Mouse (Mus musculus): Measurements from ENCODE around the gene Dock9.
"Not testable (repeated sequence)": the region's sequence is repeated elsewhere in the genome, so short reads cannot be mapped to it uniquely, and the experiment has no call there.

Gene Dock9

DNA sequence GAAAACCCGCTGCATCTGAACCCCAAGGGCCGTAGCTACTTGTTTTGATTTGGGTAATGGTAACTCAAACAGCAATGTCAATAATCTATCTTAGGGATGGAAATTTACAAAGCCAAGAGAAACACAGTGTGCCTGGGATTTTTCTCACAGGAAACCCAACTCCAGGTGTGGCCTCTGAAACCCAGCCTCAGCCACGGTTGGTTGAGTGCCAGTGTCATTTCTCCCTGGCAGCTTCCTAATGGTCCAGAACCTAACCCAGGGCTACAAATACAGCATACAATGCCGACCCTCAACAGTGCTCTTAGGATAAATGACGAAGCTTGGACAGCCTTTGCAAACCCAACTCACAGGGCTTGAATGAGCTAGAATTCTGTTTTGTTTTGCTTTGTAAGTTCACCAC is 92.0 kb downstream of the Dock9 start:
- DNase-seq (ENCODE audit: low read depth, low spot score), result no peak

DNA sequence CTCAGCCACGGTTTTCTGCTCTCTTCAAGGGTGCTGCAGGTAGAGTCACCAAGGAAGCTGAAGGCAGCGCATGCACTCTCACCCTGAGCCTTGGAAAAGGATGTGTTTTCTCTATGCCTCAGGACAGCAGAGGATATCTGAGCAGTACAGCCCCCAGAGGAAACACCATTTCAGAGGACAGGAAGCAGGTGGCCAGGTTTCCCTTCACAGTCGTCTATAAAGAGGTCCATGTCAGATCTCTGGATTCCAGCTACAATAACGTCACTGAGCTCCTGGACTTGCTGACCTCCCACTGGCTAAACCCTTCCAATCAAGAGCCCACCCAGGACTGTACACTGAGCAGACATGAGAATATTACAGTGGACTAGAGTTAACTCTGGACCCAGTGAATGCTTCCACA is 95.1 kb downstream of the Dock9 start:
- DNase-seq (ENCODE audit: low read depth, low spot score), result peak; percentile 36

DNA sequence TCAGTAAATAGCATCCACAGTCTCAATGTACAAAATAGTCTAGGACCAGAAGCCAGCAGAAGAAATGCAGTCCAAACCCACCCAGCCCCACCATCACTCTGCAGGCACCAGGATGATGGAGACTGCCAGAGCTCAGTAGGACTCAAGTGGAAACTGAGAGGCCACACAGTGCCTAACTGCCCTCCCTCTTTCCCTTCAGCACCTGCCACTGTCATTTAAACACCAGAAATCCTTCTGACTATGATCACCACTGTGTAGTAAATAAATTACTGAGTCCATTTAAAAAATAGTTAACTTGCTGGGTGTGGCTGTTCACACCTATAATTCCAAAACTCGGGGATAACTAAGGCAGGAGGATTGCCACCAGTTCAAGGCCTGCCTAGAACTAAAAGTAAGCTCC is 97.6 kb downstream of the Dock9 start:
- DNase-seq (ENCODE audit: low read depth, low spot score), result no peak

DNA sequence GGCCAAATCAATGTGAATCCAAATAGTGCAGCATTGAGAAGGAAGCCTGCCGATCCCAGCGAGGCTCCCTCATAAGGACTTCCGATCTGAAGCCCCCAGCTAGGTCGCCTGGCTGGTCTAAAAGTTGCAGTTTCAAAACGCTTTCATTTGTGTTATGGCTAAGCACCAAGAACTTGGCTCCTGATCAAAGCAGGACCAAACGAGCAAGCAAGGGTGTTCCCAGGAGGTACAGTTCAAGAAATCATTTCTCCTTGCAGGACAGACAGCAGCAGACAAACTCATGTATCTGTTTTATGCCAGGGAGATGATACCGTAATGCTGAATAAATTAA is 99.1 kb downstream of the Dock9 start:
- no peak for DNase-seq (ENCODE audit: low read depth, low spot score)

DNA sequence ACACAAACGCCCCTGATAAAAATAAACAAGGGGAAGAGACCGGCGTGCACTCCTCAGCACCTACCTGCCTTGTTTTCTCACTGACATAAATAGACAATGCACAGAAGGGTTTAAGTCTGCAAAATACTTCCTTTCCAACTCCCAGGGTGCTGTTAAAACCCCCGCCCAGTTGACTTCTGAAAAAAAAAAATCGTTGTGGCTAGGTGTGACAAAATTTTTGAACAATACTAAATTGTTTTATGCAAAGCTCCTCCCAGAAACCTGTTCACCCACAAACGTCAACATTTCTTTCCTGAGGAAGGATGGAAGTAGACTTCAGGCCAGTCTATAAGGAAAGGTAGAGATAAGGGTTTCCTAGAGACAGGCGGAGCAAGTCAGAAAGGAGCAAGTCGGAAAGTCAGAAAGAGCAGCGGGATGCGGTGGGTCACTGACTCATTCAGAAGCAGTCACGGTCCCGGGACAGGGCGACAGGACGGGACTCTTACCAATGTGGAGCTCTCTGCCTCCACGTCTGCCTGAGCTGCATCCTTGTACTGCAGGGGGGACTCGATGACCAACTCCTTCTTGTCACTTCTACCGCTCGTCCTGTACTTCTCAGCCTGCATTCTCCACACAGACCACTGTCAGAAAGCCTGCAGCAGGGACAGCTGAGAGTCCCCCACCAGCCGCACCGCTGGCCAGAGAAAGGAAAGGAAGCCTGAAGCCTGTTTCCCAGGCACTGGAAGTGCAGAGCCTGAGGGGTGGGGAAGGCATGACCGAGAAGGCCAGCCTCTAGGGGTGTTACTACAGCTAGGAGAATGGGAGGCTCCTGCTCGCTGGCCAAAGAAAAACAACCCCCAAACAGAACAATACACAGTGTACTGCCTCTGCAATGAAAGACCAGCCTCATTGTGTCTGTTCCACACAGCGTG is 99.7 kb downstream of the Dock9 start:
- no peak for DNase-seq (ENCODE audit: low read depth, low spot score)

DNA sequence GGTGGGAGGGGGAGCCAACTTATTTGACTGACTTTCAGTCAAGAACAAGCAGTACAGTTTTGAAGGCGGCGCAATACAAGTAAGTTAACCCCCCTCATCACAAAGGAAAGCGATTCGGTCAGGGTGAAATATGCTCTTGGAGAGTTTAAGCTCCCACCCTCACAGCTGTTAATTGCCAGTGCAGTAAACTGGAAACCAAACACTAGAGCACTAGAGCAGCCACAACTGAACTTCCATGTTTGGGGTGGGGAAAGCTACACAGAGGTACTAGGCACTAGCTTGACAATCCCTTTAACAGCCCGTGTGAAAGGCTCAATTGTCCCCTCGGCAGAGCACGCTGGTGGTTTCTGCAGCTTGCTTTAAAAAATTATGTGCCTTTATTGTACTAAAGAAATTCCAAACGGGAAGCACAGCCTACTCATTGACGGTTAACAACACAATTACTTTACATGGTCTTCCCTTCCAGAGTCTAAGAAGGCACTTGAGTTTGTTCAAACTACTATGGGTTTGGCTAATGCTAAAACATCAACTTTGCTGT is 100.4 kb downstream of the Dock9 start:
- DNase-seq (ENCODE audit: low read depth, low spot score), result peak; percentile 53

DNA sequence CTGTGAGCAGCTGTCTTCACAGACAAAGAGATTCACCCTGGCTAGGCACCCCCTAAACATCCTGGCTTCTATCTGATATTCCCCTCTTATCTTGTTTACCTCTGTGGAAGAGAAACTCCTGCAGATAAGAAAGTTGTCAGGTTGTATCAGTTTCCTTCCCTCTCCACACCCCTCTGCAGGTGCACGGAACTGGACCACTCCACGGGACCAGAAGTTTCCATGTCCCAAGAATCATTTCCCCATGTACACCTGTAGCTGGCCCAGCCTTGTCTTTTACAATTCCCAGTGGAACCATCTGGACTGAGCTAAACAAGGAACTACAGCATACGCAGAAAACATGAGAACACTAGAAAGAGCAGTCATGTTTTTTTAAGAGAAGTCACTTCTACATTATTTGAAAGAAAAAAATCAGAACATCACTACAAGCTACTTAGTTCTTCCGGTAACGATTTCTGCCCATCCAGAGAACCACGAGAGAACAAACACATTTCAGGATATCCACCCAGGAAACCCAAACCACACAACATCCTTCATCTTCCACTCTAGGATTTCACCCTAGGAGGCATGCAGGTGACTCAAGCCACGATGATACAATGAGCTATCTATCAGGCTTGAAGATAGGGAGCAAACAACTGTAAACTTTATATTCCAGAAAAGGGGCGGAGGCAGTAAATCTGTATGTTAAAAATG is 101.1 kb downstream of the Dock9 start:
- peak; percentile 45 for DNase-seq (ENCODE audit: low read depth, low spot score)

DNA sequence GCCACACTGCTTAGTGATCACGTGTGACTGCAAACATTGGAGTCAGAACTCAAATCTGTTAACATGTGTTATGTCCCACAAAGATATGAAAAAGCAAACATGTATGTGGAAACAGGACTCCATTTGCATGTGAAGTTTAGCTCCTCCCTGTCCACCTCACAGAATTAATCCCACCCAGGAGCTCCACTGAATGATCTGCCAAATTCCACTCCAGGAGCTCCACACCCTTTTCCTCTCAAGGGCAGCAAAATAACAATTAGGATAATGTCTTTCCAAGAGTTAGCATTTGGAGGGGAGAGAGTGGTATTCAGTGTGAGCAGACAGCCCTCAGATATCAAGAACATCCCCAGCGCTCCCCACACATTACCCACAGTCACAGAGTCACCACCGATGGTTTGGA is 102.9 kb downstream of the Dock9 start:
- no peak for DNase-seq (ENCODE audit: low read depth, low spot score)

DNA sequence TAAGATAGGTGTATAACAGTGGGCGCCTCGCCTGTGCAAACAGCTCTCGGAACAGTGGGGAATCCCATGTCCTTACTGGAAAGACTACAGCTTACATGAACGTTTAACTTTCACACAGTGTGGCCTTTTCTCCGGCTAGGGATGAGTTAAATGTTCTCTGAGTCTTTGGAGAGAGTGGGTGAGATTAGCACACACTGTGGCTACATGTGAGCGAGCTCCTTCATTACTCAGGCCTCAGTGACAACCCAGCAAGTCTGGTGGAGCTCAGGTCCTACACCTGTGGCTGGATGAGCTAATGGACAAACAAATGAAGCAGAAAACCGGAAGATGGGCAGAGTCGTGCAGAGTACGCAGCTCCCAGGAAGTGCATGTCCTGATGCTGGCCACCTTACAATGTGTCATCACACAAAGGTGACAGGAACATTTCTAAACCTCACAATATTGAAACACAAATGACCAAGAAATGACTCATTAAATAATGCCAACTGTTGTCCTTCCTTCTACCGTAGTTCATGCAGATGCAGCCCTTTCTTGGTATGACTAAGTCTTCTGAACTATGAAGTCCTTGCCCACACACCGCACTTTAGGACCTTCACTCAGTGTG is 103.5 kb downstream of the Dock9 start:
- DNase-seq (ENCODE audit: low read depth, low spot score), result no peak

DNA sequence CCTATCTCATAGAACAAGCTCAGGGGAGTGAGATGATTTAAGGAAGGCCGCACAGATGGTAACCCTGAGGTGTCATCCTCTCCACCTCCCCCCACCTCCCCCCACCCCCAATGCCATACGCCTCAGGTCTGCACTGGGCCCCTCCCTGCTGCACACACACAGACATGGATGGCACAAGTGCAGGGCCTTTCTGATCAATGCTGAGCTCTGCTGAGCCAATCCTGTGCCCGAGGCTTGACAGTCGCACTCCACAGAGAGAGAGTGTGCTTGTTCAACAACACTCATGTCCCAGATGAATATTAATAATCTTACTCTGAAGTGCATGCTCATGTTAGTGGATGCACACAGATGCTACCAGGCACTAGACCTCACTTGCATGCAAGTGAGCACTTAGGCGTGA is 108.0 kb downstream of the Dock9 start:
- DNase-seq (ENCODE audit: low read depth, low spot score), result not testable (repeated sequence)

DNA sequence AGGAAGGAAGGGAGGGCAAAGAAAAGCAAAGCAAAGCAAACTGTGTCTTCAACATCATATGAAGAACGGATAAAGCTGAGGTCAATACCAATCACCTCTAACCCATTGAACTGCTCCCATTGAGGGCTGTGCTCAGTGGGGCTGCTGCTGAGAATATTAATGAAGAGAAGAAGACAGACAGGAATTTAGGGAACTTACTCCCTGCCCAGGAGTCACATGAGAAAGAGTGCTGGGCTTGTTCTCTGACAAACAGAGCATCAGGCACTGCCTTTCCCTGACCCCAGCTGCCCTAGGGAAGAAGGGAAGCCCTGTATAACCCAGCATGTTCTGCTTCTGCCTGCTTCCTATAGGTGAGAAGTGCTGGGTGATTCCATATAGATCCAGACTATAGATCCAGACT is 109.5 kb downstream of the Dock9 start:
- no peak for DNase-seq (ENCODE audit: low read depth, low spot score)

DNA sequence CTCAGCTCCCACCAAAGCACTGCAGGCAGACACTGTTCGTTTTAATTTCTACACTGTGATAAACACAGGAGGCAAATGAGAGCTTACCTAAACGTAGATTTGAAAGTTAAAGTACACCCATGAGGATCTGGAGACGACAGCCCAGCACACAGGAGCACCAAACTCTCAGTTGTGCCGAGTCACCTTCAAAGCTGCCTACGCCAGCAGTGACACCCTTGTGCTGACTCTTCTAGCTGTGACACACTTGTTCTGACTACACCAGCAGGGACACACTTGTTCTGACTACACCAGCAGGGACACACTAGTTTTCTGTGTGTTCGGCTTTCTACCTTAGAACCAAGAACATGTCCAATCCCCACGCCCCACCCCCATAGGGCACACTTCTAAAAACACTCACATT is 110.4 kb downstream of the Dock9 start:
- DNase-seq (ENCODE audit: low read depth, low spot score), result no peak

DNA sequence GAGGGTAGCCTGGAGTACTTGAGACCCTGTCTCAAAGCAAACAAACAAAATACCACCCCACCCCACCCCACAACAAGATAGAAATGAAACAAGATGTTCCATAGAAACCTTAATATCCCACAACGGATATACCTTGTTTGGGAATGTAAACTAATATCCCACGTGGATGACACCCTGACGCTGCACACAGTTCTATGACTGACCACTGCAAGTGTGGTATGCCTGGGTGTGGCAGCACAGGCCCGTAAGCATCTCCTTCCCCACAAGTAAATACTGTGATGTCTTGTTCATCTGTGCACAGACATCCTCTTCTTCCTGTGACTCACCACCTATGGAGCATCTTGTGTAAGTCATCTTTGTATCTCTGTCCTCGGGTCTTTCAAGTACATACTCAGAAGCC is 118.7 kb downstream of the Dock9 start:
- DNase-seq (ENCODE audit: low read depth, low spot score), result no peak

DNA sequence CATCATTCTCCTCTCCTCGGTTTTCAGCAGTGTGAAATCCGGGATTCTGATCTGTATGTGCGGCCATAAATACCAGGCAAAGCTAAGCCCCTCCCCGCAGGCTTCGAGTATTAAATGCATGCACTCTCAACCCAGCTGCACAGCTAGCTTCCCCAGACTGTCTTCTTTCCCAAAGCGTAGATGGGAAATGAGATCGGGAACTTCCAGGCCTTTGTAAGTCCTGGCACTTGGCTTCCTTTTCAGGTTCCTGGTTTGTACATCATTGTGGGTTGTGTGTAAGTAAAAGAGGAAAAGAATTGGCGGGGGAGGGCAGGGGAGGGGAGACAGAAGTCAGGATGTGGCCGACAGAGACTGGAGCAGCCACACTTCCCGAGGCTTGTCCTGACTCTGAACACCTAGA is 119.2 kb downstream of the Dock9 start:
- no peak for DNase-seq (ENCODE audit: low read depth, low spot score)

DNA sequence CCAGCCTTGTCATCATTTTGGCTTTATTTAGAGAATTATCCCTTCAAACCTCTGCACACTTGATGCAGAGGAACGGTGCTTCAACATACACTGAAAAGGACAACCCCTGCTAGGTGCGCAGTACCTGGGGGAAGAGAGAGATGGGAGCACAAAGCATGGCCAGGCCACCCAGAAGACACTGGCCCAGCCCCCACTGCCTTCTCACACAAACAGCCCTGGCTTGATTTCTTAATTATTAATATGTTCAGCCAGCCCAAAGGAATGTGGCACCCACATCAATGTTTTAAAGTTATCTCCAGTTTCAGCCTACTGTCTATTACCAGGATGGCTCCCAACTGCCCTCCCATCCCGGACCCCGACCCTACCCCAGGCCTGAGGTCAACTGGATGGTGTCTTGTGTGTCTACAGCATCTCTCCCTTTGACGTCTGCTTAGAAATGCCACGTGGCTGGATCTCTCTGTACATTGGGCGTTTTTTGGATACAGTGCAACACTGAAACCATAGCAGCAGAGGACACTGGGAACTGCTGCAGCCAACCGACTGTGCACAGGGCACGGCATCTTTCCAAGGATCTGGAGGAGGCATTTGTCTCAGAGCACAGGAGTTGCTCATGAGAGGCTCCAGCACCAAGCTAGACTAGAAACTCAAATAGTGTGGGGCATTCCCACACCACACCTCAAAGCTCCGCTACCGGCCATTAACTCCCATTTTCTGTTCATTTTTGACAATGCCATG is 120.9 kb downstream of the Dock9 start:
- no peak for DNase-seq (ENCODE audit: low read depth, low spot score)

DNA sequence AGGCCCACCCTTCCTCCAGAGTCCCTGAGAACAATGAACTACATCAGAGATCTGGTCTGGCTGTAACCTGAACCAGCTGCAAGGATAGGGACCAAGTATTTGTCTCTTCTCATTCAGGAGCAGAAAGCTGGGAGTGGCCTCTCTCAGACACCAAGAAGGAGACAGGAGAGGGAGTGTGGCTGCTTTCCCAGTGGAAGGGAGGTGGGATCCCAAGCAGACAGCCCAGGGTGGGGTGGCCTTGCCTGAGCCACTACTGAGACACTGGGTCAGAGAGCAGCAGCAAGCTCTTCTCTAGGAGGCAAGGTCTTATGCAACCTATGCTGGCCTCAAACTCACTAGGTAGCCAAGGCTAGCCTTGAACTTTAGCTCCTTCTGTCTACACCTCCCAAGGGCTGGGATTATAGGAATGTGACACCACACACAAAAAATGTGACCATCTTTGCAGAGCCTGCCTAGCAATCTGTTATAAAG is 121.5 kb downstream of the Dock9 start:
- no peak for DNase-seq (ENCODE audit: low read depth, low spot score)

DNA sequence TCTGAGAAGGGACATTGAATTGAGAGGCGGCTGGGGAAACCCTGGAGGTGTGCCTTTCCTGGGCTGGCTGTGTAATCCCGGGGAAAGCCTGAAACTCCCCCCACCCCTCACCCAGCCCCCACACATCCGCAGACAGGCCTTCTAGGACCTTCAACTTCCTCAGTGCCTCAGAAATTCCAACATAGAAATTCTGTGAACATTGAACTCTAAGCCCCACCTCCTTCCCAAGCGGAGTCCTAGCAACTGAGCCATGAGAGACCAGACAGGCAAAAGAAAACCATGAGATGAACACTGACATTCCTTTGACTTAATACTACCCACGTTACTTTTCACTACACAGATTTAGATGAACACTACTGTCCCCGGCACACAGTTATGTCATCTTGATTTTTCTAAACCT is 122.1 kb downstream of the Dock9 start:
- no peak for DNase-seq (ENCODE audit: low read depth, low spot score)

DNA sequence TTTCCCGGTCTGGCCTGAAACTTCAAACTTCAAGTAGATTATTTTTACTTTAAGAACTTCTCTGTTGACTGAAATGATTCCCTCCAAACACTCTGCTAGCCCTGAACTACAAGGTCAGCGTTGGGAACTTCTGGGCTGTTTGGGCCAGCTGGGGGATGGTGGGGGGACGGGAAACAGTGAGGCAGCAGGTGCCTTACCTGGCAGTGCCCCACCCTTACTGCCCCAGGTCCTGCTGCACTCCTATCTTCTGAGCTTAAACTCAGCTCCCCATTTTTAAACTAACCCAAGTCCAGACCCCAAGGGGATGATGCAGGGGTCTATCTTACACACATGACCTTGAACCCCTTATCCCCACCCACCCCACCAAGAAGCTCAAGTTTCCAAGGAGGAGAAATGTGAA is 122.5 kb downstream of the Dock9 start:
- DNase-seq (ENCODE audit: low read depth, low spot score), result no peak

DNA sequence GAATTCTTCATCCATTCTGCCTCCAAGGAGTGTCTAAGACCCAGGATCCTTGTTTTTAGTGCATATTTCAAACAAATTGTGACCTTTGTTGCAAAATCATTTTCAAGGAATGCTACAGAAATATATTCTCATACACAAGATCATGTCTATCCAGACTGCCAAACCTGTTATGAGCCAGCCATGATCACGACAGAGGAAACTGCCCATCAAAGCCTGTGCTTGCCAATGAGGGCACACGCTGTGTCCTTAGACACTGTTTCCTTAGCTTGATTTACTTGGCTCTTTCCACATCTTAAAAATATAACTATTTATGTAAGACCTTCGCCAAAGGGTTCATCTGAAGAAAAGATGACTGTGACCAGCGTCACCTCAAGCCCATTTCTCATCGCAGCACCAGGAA is 127.6 kb downstream of the Dock9 start:
- no peak for DNase-seq (ENCODE audit: low read depth, low spot score)

DNA sequence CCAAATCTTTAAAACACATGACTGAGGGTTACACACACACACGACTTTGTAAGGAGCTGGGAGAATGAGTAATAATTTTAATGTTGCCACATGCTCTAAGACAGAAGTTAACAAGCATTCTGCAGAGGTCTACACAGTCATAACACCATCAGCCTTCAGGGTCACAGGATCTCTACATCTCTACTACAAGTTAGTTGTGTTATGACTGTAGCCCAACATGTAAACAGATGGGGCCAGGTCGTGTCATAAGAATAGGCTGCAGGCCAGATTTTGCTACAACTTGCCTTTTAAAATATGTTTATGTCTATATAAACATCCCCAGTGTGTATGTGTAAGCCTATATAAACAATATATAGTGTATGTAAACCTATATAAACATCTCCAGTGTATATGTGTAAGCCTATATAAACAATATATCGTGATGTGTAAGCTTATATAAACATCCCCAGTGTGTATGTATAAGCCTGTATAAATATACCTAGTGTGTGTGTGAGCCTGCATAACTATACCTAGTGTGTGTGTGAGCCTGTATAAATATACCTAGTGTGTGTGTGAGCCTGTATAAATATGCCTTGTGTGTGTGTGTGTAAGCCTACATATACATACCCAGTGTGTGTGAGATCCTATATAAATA is 130.9 kb downstream of the Dock9 start:
- DNase-seq (ENCODE audit: low read depth, low spot score), result peak; percentile 28

DNA sequence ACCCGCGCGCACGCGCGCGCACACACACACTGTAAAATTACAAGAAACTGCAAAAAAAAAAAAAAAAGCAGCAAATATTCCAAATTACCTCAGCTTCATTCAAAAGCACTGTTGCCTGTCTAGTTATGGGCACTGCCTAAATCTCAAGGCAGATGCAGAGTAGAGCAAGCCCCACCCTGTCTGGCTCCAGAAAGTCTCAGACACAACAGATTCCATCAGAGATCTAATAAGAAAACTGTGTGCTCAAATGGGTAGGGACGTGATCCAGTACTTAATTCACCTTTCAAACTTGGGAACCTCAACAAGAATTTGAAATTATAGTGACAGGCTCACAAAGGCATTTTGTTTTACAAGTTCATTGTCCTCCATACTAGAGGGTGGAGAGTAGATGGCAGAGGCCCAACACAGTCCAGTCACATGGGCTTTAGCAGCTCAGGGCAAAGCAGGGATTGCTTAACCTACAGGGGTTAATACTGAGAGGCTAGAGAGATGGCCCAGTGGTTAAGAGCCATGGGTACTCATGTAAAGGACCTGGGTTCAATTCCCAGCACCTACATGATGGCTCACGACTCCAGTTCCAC is 131.9 kb downstream of the Dock9 start:
- DNase-seq (ENCODE audit: low read depth, low spot score), result no peak

All from A20 (cell line).